In the genomic region with DNA sequence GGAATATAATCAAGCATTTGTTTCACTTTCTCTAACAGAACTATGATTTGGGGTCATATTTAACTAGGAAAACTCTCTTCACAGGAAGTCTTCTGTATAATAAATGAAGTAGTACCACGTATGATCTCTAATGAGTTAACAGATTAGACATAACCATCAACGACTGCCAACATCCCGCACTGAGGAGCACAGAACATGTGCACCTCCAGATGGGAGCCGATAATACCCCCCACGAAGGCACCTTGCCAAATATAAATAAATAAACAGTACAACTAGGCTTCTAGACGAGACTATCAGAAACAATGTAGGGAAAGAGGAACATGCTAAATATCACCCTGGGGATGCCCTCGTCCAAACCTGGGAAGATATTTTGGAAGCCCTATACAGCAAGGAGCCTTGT, we compare ENCODE assay signal across 28 mouse cellular contexts.
DNase-seq lines count a peak whose midpoint lies in the region; ATAC-seq and TF ChIP-seq lines count a peak whose summit lies in the region.
"Had no signal": no experiment of that assay in that cellular context is flagged by ENCODE, and none has a peak within 500 bp of the region (broad histone marks: within the 10 kb centered on the region; RNA-seq: fewer than 3 reads in every experiment).

No protein-coding gene starts in this region.

- WGBS in forebrain, embryonic 13.5 days, result 79% methylated on average over 7 of the region's 7 CpGs
- WGBS in forebrain, embryonic 11.5 days, result 82% methylated on average over 7 of the region's 7 CpGs
- 60% methylated on average over 7 of the region's 7 CpGs for WGBS in intestine, postnatal 0 days

- H3K4me2 ChIP-seq in forebrain, embryonic 13.5 days, result no peak overlapping the region
- H3K4me2 ChIP-seq in forebrain, embryonic 11.5 days (ENCODE audit: low read depth, low read length, severe bottlenecking), result no peak overlapping the region
- no peak overlapping the region for H3K4me2 ChIP-seq in intestine, postnatal 0 days (replicated peaks; ENCODE audit: low read depth)
- H3K4me2 ChIP-seq: heart, embryonic 11.5 days; hindbrain, embryonic 13.5 days; liver, embryonic 13.5 days had no signal

- no peaks in the 10 kb centered on the region for H3K27me3 ChIP-seq in forebrain, embryonic 13.5 days
- H3K27me3 ChIP-seq in forebrain, embryonic 11.5 days (ENCODE audit: control insufficient read depth, insufficient read depth, low read length), result no peaks in the 10 kb centered on the region
- H3K27me3 ChIP-seq in intestine, postnatal 0 days (replicated peaks; ENCODE audit: control insufficient read depth, insufficient read depth, low read length), result no peaks in the 10 kb centered on the region
- H3K27me3 ChIP-seq: hindbrain, embryonic 13.5 days; liver, embryonic 13.5 days had no signal

- peak; percentile 81 for ATAC-seq in forebrain, embryonic 13.5 days
- no peak for ATAC-seq in forebrain, embryonic 11.5 days (replicated peaks; ENCODE audit: low FRiP score)
- ATAC-seq in intestine, postnatal 0 days, result no peak
- ATAC-seq: intestine, embryonic 16.5 days; lung, postnatal 0 days had no signal

- H3K36me3 ChIP-seq in forebrain, embryonic 13.5 days (ENCODE audit: poor library complexity, severe bottlenecking), result no peaks in the 10 kb centered on the region
- no peaks in the 10 kb centered on the region for H3K36me3 ChIP-seq in forebrain, embryonic 11.5 days (ENCODE audit: control insufficient read depth, insufficient read depth, low read length)
- no peaks in the 10 kb centered on the region for H3K36me3 ChIP-seq in intestine, postnatal 0 days (ENCODE audit: control insufficient read depth, insufficient read depth)
- H3K36me3 ChIP-seq: hindbrain, embryonic 13.5 days; liver, embryonic 13.5 days had no signal

- H3K27ac ChIP-seq in forebrain, embryonic 13.5 days, result no peak overlapping the region
- H3K27ac ChIP-seq in forebrain, embryonic 11.5 days (ENCODE audit: low read depth, low read length), result no peak overlapping the region
- no peak overlapping the region for H3K27ac ChIP-seq in intestine, postnatal 0 days (ENCODE audit: low read depth, low read length)
- H3K27ac ChIP-seq: gastrocnemius, adult 2 months; hindbrain, embryonic 13.5 days; liver, embryonic 13.5 days had no signal

- H3K4me1 ChIP-seq in forebrain, embryonic 13.5 days, result no peaks in the 10 kb centered on the region
- no peaks in the 10 kb centered on the region for H3K4me1 ChIP-seq in forebrain, embryonic 11.5 days (replicated peaks; ENCODE audit: control insufficient read depth, insufficient read depth, low read length)
- H3K4me1 ChIP-seq in intestine, postnatal 0 days (replicated peaks; ENCODE audit: control insufficient read depth, insufficient read depth, low read length), result 0 out of 2 replicates have a peak, but pooled peaks cover 3% of the 10 kb centered on the region
- H3K4me1 ChIP-seq: hindbrain, embryonic 13.5 days had no signal

- no peaks in the 10 kb centered on the region for H3K9me3 ChIP-seq in forebrain, embryonic 13.5 days (replicated peaks)
- no peaks in the 10 kb centered on the region for H3K9me3 ChIP-seq in forebrain, embryonic 11.5 days (ENCODE audit: control insufficient read depth, low read length)
- H3K9me3 ChIP-seq in intestine, postnatal 0 days (ENCODE audit: control insufficient read depth), result no peaks in the 10 kb centered on the region
- H3K9me3 ChIP-seq: hindbrain, embryonic 13.5 days; liver, embryonic 13.5 days had no signal

- no peak overlapping the region for H3K9ac ChIP-seq in forebrain, embryonic 13.5 days
- no peak overlapping the region for H3K9ac ChIP-seq in forebrain, embryonic 11.5 days (ENCODE audit: low read length)
- no peak overlapping the region for H3K9ac ChIP-seq in intestine, postnatal 0 days (ENCODE audit: low read depth, low read length)
- H3K9ac ChIP-seq: hindbrain, embryonic 13.5 days; liver, embryonic 13.5 days had no signal

- H3K4me3 ChIP-seq in forebrain, embryonic 13.5 days, result no peak overlapping the region
- H3K4me3 ChIP-seq in forebrain, embryonic 11.5 days (ENCODE audit: low read depth, low read length), result no peak overlapping the region
- H3K4me3 ChIP-seq in intestine, postnatal 0 days (ENCODE audit: low read depth, low read length), result no peak overlapping the region
- H3K4me3 ChIP-seq: gastrocnemius, adult 2 months; hindbrain, embryonic 13.5 days; liver, embryonic 13.5 days had no signal

- no peak for TF ChIP-seq CTCF in intestine, postnatal 0 days (IDR thresholded peaks at IDR 0.05; ENCODE audit: low read depth)

- no peak for DNase-seq in forebrain, embryonic 11.5 days (ENCODE audit: low spot score)
- DNase-seq in layer of hippocampus, adult 9-11 months, result peak; percentile 21
- no peak for DNase-seq in layer of hippocampus, adult 9-10 months (ENCODE audit: low spot score)
- DNase-seq in layer of hippocampus, postnatal 14 days (ENCODE audit: low spot score in 2 of 2), result peak; percentile 9 to 60
- DNase-seq in right cerebral cortex, postnatal 25 days, result no peak
- DNase-seq: adrenal gland, postnatal 14 days; cerebellum, adult 11-12 months; cerebellum, postnatal 36 days; gastrocnemius, adult 2 months; gastrocnemius, postnatal 36 days; heart, adult 18-20 months; heart, postnatal 36 days; kidney, adult 9 months; kidney, postnatal 10 days; liver, embryonic 13.5 days; lung, adult 18-20 months; lung, postnatal 4 days; midbrain, embryonic 14.5 days; retina, postnatal 1 day; spleen, adult 18-20 months; thymus, adult 18-20 months; thymus, postnatal 25 days had no signal

Comparison
In these comparisons a context has a peak if more than half of its experiments do, and no peak if none do; other contexts are left out.
1. DNase-seq: peak in layer of hippocampus, adult 9-11 months (single experiment) and layer of hippocampus, postnatal 14 days (2 of 2); none in forebrain, embryonic 11.5 days (single experiment), layer of hippocampus, adult 9-10 months (single experiment) and right cerebral cortex, postnatal 25 days (single experiment).